In the genomic region with DNA sequence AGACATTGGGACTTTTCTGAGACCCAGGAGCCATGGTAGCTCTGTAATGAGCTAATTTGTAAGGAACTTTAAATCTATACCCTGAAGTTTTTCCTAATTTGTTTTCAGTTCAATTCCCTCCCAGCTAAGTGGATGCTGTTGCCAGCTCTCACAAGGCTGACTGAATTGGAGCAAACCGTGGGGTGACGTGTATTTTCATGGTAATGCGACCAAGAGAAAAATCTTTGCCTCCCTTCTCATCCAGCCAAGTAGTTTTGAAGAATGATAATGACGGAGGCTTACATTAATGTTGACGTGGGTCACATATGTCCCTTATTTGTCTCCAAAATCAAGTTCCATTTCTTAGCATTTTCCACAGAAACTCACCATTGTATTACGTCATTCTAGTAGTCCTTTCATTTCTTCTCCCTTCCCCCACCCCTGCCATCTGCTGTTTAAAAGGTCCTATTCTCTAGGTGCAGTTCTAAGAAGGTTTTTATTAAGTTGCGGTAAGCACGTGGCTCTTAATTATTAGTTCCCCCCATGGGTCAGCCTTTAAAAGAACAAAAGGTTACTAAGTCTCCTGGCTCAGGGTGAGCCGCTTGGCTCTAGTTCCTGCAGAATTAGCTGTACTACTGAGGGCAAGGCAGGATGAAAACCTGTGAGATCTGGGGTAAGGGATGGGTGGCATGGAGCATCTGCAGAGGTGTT, we compare ENCODE assay signal across 12 mouse cellular contexts. TPM values are rescaled to one million over a fixed set of nuclear protein-coding genes. Genes with fewer than 3 reads are reported as not detected.
DNase-seq lines count a peak whose midpoint lies in the region; ATAC-seq lines count a peak whose summit lies in the region.
"Had no signal": no experiment of that assay in that cellular context is flagged by ENCODE, and none has a peak within 500 bp of the region (broad histone marks: within the 10 kb centered on the region; RNA-seq: fewer than 3 reads in every experiment).

No protein-coding gene starts in this region.

- no peak for ATAC-seq in kidney, embryonic 15.5 days (replicated peaks; ENCODE audit: low FRiP score)
- ATAC-seq in forebrain, embryonic 16.5 days: peak; percentile 88
- ATAC-seq in limb, embryonic 11.5 days (ENCODE audit: insufficient number of reproducible peaks, low FRiP score, low TSS enrichment, low read depth): peak; percentile 52; the same call in 1 of the 2 replicates
- ATAC-seq in neural tube, embryonic 15.5 days (ENCODE audit: low FRiP score): no peak
- no peak for ATAC-seq in liver, embryonic 12.5 days

- H3K27ac ChIP-seq in kidney, embryonic 15.5 days: no peak overlapping the region
- H3K27ac ChIP-seq in forebrain, embryonic 16.5 days (ENCODE audit: low read length): peak overlapping the region; percentile 29
- peak overlapping the region; percentile 68 for H3K27ac ChIP-seq in limb, embryonic 11.5 days (replicated peaks; ENCODE audit: low read depth, low read length)
- no peak overlapping the region for H3K27ac ChIP-seq in neural tube, embryonic 15.5 days (replicated peaks)
- no peak overlapping the region for H3K27ac ChIP-seq in heart, embryonic 10.5 days
- no peak overlapping the region for H3K27ac ChIP-seq in liver, embryonic 12.5 days
- H3K27ac ChIP-seq: macrophage had no signal

- no peaks in the 10 kb centered on the region for H3K27me3 ChIP-seq in kidney, embryonic 15.5 days
- H3K27me3 ChIP-seq in forebrain, embryonic 16.5 days (replicated peaks; ENCODE audit: control insufficient read depth, insufficient read depth, low read length): no peaks in the 10 kb centered on the region
- H3K27me3 ChIP-seq in limb, embryonic 11.5 days (ENCODE audit: control insufficient read depth, insufficient read depth, low read length): no peaks in the 10 kb centered on the region
- no peaks in the 10 kb centered on the region for H3K27me3 ChIP-seq in neural tube, embryonic 15.5 days (replicated peaks)
- no peaks in the 10 kb centered on the region for H3K27me3 ChIP-seq in heart, embryonic 10.5 days (ENCODE audit: insufficient read depth, poor library complexity, severe bottlenecking)
- H3K27me3 ChIP-seq in liver, embryonic 12.5 days (replicated peaks): no peaks in the 10 kb centered on the region
- H3K27me3 ChIP-seq: CH12.LX had no signal

- peak; percentile 72 for DNase-seq in kidney, adult 9 months
- DNase-seq in limb, embryonic 11.5 days (ENCODE audit: low spot score): peak; percentile 61
- DNase-seq in heart, embryonic 10.5 days (ENCODE audit: low spot score): no peak
- DNase-seq in right cerebral cortex, postnatal 14 days: no peak
- DNase-seq: layer of hippocampus, postnatal 36 days; thymus, adult 2 months had no signal

- no peaks in the 10 kb centered on the region for H3K36me3 ChIP-seq in kidney, embryonic 15.5 days
- no peaks in the 10 kb centered on the region for H3K36me3 ChIP-seq in forebrain, embryonic 16.5 days (ENCODE audit: control insufficient read depth, insufficient read depth)
- H3K36me3 ChIP-seq in limb, embryonic 11.5 days (ENCODE audit: control insufficient read depth, insufficient read depth, low read length): no peaks in the 10 kb centered on the region
- no peaks in the 10 kb centered on the region for H3K36me3 ChIP-seq in neural tube, embryonic 15.5 days
- H3K36me3 ChIP-seq in heart, embryonic 10.5 days: peaks cover 8% of the 10 kb centered on the region; the same call in 1 of the 2 replicates
- no peaks in the 10 kb centered on the region for H3K36me3 ChIP-seq in liver, embryonic 12.5 days

- peaks cover 31% of the 10 kb centered on the region for H3K4me1 ChIP-seq in kidney, embryonic 15.5 days
- H3K4me1 ChIP-seq in forebrain, embryonic 16.5 days (replicated peaks; ENCODE audit: control insufficient read depth, insufficient read depth, low read length): peaks cover 25% of the 10 kb centered on the region
- peaks cover 24% of the 10 kb centered on the region for H3K4me1 ChIP-seq in limb, embryonic 11.5 days (ENCODE audit: control insufficient read depth, insufficient read depth, low read length)
- peaks cover 14% of the 10 kb centered on the region for H3K4me1 ChIP-seq in neural tube, embryonic 15.5 days
- peaks cover 39% of the 10 kb centered on the region for H3K4me1 ChIP-seq in heart, embryonic 10.5 days
- no peaks in the 10 kb centered on the region for H3K4me1 ChIP-seq in liver, embryonic 12.5 days

- H3K9ac ChIP-seq in kidney, embryonic 15.5 days: no peak overlapping the region
- H3K9ac ChIP-seq in forebrain, embryonic 16.5 days (replicated peaks; ENCODE audit: low read depth, low read length): no peak overlapping the region
- H3K9ac ChIP-seq in limb, embryonic 11.5 days (ENCODE audit: low read length): peak overlapping the region; percentile 34; the same call in 1 of the 2 replicates
- H3K9ac ChIP-seq in neural tube, embryonic 15.5 days (replicated peaks): no peak overlapping the region; the same call in 1 of the 2 replicates
- no peak overlapping the region for H3K9ac ChIP-seq in liver, embryonic 12.5 days

- no peak overlapping the region for H3K4me3 ChIP-seq in kidney, embryonic 15.5 days (replicated peaks)
- H3K4me3 ChIP-seq in forebrain, embryonic 16.5 days (replicated peaks; ENCODE audit: low read length): no peak overlapping the region
- H3K4me3 ChIP-seq in limb, embryonic 11.5 days (ENCODE audit: low read depth, low read length): no peak overlapping the region
- H3K4me3 ChIP-seq in neural tube, embryonic 15.5 days (replicated peaks): no peak overlapping the region
- H3K4me3 ChIP-seq in heart, embryonic 10.5 days: no peak overlapping the region
- H3K4me3 ChIP-seq in liver, embryonic 12.5 days: no peak overlapping the region

- H3K9me3 ChIP-seq in kidney, embryonic 15.5 days (replicated peaks): no peaks in the 10 kb centered on the region
- H3K9me3 ChIP-seq in forebrain, embryonic 16.5 days (ENCODE audit: control insufficient read depth, low read length): no peaks in the 10 kb centered on the region
- no peaks in the 10 kb centered on the region for H3K9me3 ChIP-seq in limb, embryonic 11.5 days (ENCODE audit: control insufficient read depth, low read length)
- no peaks in the 10 kb centered on the region for H3K9me3 ChIP-seq in neural tube, embryonic 15.5 days (replicated peaks)
- no peaks in the 10 kb centered on the region for H3K9me3 ChIP-seq in heart, embryonic 10.5 days
- H3K9me3 ChIP-seq in liver, embryonic 12.5 days (replicated peaks): no peaks in the 10 kb centered on the region

- WGBS in kidney, embryonic 15.5 days: 46% methylated on average over 9 of the region's 9 CpGs
- WGBS in forebrain, embryonic 16.5 days: 3% methylated on average over 9 of the region's 9 CpGs
- 35% methylated on average over 9 of the region's 9 CpGs for WGBS in limb, embryonic 11.5 days
- 16% methylated on average over 9 of the region's 9 CpGs for WGBS in neural tube, embryonic 15.5 days
- 78% methylated on average over 9 of the region's 9 CpGs for WGBS in heart, embryonic 10.5 days
- 73% methylated on average over 9 of the region's 9 CpGs for WGBS in liver, embryonic 12.5 days (ENCODE audit: insufficient replicate concordance)

- H3K4me2 ChIP-seq in kidney, embryonic 15.5 days: no peak overlapping the region
- peak overlapping the region; percentile 19 for H3K4me2 ChIP-seq in forebrain, embryonic 16.5 days (ENCODE audit: low read length)
- peak overlapping the region; percentile 17; the same call in 1 of the 2 replicates for H3K4me2 ChIP-seq in limb, embryonic 11.5 days (ENCODE audit: low read depth, severe bottlenecking)
- H3K4me2 ChIP-seq in neural tube, embryonic 15.5 days: peak overlapping the region; percentile 32
- H3K4me2 ChIP-seq in liver, embryonic 12.5 days: no peak overlapping the region

RNA-seq across cellular contexts. Expression of gene Syne2, which starts 55.8 kb away (rescaled TPM):
- polyA plus RNA-seq in kidney, embryonic 15.5 days (2015; fragmentation: Nextera tagmentation; extraction: Ambion mirVana): 60.2 and 60.9 TPM in 2 replicates
- 107 and 110 TPM in 2 replicates for polyA plus RNA-seq in forebrain, embryonic 16.5 days (2015; fragmentation: Nextera tagmentation; extraction: Ambion mirVana)
- 96.6 and 100 TPM in 2 replicates for polyA plus RNA-seq in limb, embryonic 11.5 days (2014; fragmentation: Nextera tagmentation; extraction: Ambion mirVana)
- polyA plus RNA-seq in neural tube, embryonic 15.5 days (2015; fragmentation: Nextera tagmentation; extraction: Ambion mirVana): 38.7 and 42.0 TPM in 2 replicates
- 62.4 and 67.6 TPM in 2 replicates for polyA plus RNA-seq in heart, embryonic 10.5 days (2016; fragmentation: Nextera tagmentation; extraction: Ambion mirVana)
- polyA plus RNA-seq in liver, embryonic 12.5 days (2016; fragmentation: Nextera tagmentation; extraction: Ambion mirVana): 11.2 and 11.3 TPM in 2 replicates

Comparison
In these comparisons a context has a peak if more than half of its experiments do, and no peak if none do; other contexts are left out.
1. DNase-seq: peak in kidney, adult 9 months (single experiment) and limb, embryonic 11.5 days (single experiment); none in heart, embryonic 10.5 days (single experiment) and right cerebral cortex, postnatal 14 days (single experiment).
2. ATAC-seq: peak in forebrain, embryonic 16.5 days (single experiment) and limb, embryonic 11.5 days (single experiment); none in kidney, embryonic 15.5 days (single experiment), neural tube, embryonic 15.5 days (single experiment) and liver, embryonic 12.5 days (single experiment).
3. H3K27ac ChIP-seq: peak in forebrain, embryonic 16.5 days (single experiment) and limb, embryonic 11.5 days (single experiment); none in kidney, embryonic 15.5 days (single experiment), neural tube, embryonic 15.5 days (single experiment), heart, embryonic 10.5 days (single experiment) and liver, embryonic 12.5 days (single experiment).
4. H3K4me2 ChIP-seq: peak in forebrain, embryonic 16.5 days (single experiment), limb, embryonic 11.5 days (single experiment) and neural tube, embryonic 15.5 days (single experiment); none in kidney, embryonic 15.5 days (single experiment) and liver, embryonic 12.5 days (single experiment).